Mouse (Mus musculus): Measurements from ENCODE around the gene Cnfn. TPM values are rescaled to one million over a fixed set of nuclear protein-coding genes. Genes with fewer than 3 reads are reported as not detected.
"Not testable (repeated sequence)": the region's sequence is repeated elsewhere in the genome, so short reads cannot be mapped to it uniquely, and the experiment has no call there.

The Cnfn gene
- not detected for total RNA-seq (2021)

DNA sequence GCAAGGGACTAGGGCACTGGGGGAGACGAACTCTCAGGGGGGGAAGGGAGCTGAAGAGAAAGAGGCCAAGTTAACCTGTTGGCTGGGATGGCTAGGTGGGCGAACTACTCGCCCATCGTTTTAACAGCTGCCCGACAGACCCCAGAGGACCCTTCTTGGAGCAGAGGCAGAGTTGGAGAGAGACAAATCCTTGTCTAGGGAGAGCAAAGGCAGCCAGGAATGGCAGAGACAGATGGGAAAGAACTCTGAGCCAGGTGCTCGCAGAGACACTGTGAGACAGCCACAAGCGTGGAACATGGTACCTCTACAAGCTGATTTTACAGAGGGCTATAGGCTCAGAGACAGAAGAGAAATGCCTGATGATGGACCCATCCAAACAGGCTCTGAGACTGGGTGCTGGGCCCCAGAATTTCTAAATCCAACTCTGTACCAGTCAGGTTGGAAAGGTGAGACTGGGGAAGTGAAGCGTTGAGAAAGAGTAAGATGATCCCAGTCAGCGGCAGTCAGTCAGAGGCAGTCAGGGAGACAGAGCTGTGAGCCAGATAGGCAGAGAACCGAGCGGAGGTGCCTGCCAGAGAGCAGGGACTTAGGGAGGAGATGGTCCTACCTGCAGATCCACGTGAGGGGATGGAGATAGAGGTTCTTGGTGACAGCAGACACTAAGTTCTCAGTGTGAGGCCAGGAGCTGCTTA, at the start of gene Cnfn:
Gene Cnfn (minus strand): TSS at position 667 of the 692 bp plus-strand sequence.
- DNase-seq: no peak
- intact Hi-C loops (cut with DNase I): no loop called here

DNA sequence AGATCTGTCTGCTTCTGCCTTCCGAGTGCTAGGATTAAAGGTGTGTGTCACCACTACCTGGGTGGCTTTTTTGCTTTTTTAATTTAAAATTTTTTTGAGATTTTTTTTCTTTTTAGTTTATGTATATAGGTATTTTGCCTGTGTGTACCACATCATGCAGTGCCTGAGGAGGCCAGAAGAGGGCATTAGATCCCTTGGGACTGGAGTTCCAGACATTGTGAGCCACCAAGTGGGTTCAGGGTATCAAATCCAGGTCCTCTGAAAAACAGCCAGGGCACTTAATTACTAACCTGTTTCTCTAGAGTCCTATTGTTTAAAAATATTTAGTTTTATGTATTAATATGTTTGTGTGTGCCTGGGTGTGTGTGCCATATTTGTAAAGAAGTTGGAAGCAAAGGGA, 48.1 kb upstream of the Cnfn start:
- intact Hi-C loops (cut with DNase I): no loop called here
- no peak for DNase-seq

DNA sequence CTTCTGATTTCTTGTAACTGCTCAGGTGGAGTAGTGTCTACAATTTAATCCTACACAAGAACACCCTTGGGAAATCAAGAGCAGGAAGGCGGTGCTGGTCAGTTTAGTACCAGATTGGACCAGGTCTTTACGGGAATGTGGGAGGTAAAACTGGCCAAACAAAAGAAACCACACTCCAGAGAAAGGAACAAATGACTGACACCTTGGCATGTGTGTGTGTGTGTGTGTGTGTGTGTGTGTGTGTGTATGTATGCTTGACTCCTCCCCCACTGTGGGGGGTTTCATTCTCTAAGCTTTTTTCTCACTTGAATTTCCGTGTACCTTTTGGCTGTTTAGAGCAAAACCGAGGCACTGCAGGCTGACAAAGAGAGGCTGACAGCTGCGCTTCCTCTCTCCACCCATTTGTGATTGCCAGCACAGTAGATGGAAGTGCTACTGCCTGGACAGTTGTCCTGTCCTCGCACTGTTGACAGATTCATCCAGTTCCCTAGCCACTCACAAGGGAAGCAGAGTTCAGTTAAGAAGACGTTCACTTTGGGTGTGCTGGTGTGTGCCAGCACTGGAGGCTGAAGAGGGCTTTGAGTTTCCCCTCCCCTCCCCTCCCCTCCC, 43.4 kb upstream of the Cnfn start, which contains the start of gene Cxcl17:
Gene Cxcl17 (minus strand): TSS at position 54 of the 609 bp plus-strand sequence.
- DNase-seq: no peak
- intact Hi-C loops (cut with DNase I): no loop called here

DNA sequence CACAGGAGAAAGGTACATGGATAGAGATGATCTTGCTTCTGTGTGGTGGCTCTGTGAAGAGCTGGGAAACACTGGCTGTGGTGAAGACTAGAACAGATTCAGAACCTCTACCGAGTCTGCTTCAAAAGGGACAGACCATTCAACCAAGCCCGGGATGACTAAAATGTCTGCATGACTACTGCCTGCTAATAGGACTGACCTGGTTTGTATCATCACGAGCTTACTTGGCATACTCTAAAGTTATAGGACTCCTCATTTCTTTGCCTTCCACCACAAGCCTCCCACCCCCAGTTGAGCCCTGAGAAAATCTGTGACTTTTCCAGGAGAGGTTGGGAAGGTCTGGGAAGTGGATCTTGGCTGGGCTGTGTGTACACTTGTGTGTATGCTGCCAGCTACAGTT, 42.3 kb upstream of the Cnfn start:
- no peak for DNase-seq
- intact Hi-C loops (cut with DNase I): no loop called here

DNA sequence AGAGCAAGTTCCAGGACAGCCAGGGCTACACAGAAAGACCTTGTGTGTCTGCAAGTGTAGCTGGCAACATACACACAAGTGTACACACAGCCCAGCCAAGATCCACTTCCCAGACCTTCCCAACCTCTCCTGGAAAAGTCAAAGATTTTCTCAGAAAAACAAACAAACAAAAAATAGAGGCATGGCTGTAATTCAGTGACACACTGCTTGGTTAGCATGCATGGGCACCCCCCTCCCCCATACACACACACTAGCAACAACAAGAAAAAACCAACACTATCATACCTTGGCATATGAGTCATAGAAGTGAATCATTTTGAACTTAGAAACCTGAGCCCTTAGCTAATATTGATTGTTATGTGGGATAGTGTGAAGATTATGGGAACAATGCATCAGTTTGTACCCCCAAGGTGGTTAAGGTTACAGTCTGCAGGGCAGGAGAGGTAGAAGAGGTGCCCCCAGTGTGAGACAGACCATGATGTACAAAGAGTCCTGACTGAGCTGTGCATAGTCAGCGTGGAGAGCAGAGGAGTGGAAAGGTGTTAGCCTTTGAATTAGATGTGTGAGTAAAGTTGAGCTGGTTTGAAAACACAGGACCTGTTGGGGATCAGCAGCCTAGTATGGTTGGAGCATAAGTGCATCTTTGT, 41.6 kb upstream of the Cnfn start:
- intact Hi-C loops (cut with DNase I): no loop called here
- DNase-seq: no peak

DNA sequence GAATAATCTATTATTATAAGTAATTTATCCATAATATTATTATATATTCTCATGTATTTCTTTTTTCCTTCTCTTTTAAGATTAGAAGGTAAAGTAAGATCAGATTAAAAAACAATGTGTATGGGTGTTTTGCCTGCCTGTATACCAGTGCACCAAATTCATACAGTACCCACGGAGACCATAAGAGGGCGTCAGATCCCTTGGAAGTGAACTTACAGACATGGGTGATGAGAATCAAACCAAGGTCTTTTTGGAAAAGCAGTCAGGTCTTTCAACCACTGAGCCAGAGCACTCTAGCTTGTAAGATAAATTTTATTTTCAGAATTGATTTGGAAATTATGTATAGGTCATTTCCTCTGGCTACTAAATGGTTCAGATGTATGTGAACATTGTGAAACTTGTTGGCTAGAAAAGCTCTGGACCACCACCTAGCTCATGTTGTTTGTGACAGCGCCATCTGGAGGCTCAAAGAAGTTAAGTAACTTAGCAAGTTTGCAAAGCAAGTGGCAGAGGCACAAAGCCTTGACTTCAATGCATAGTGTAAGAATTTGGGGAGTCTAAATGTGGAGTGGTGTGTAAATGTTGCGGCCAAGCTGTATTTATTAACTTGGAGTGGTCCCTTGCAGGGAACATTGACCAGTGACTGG, 39.7 kb upstream of the Cnfn start:
- intact Hi-C loops (cut with DNase I): no loop called here
- no peak for DNase-seq

DNA sequence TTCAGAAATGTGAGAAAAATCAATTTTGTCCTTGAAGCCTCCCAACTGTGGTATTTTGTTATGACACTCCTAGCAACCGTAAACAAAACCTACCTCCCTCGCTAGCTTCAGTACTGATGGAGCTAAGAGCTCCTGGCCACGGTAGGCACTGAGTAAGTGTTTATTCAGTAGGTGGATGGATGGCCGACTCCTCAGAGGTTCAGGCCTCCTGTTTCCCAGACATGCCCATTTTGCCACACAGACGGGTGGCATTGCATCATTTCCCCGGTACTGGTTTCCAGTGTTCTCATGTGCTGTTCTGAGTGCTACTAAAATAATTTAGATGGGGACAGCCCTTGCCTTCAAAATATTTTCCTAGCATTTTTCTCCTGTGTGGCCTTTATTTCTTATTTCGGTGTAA, 36.9 kb upstream of the Cnfn start:
- intact Hi-C loops (cut with DNase I): no loop called here
- no peak for DNase-seq

DNA sequence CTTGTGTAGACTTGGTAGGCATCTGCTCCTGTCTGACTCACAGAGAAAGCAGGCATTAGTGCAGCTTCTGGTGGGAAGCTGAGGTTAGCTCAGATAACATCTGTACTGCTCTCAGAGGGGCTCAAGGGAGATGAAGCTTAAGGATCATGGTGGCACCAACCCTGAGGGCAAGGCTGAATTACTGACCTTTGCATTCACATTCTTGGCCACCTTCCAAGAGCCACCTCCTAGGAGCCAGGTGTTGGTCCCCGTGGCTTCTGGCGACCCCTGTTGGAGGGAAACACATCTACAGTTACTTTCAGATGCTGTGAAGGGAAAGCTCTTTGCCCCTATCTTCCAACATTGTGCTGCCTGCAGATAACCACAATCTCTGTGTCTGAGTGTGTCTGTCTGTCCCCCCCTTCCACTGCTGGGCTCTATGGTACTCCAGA, 33.2 kb upstream of the Cnfn start:
- intact Hi-C loops (cut with DNase I): no loop called here
- no peak for DNase-seq

DNA sequence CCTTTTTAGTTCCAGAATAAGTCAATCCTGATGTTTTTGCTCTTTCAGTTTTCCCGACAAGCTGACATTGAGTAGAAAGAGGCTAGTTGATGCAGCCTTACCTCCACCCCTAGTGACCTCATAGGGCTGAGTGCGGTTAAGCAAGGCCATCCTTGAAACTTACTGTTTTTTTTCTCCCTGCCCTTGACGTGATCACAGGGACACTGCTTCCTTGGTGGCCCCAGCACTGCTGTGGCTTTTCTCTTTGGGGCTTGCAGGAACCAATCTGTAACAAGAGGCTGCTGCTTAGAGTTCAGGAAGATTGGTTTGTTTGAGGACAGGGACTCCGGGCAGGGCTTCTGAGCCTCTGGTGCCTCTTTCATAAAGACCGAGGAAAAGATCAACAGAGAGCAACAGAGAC, 32.5 kb upstream of the Cnfn start:
- intact Hi-C loops (cut with DNase I): no loop called here
- DNase-seq: no peak

DNA sequence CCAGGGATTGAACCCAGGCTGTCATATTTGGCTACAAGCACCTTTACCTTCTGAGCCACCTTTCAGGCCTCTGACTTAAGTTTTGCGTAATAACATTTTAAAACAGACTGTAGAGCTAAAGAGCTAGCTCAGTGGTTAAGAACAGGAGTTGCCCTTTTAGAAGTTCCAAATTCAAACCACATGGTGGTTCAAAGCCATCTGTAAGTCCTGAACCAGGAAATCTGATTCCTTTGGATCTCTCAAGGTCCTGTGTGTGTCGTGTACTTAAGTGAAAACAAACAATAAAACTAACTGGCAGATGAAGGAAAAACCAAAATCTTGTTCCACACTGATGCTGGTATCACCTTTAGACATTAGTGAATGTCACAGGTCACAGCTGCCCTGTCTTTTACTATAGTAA, 32.0 kb upstream of the Cnfn start:
- DNase-seq: no peak
- intact Hi-C loops (cut with DNase I): no loop called here

DNA sequence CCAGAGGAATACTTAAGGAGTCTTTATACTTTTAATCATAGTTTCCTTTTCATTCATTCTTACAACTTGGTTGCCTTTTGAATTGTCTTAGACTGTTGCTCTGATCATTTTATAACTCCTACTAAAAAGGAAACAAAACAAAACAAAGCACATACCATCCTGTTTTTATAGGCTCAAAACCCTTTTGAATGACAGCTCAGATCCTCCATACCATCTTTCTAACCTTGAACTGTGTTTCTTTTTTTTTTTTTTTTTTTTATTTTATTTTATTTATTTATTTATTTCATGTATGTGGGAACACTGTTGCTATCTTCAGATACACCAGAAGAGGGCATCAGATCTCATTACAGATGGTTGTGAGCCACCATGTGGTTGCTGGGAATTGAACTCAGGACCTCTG, 29.5 kb upstream of the Cnfn start:
- intact Hi-C loops (cut with DNase I); DNase-seq: not testable (repeated sequence)

DNA sequence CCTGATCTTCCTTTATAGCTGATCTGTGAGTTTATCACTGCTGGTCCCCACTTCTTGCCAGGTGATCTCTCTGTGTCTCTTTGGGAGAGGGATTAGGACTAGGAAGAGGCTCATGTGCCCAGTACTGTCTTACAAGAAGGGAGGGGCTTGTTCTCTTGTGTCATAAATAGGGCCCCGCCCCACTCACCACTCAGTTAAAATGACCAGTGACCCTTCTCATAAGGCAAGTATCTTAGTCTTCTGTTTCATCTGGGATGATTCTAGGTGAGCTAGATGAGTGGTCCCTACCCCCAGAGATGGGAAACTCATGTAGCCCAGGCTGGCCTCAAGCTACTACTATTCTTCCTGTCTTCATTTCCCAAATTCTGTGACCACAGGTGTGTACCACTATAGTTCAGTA, 29.1 kb upstream of the Cnfn start, which contains the start of gene Lipe:
Gene Lipe (minus strand): TSS at position 101 of the 400 bp plus-strand sequence.
- DNase-seq: no peak
- intact Hi-C loops (cut with DNase I): no loop called here

DNA sequence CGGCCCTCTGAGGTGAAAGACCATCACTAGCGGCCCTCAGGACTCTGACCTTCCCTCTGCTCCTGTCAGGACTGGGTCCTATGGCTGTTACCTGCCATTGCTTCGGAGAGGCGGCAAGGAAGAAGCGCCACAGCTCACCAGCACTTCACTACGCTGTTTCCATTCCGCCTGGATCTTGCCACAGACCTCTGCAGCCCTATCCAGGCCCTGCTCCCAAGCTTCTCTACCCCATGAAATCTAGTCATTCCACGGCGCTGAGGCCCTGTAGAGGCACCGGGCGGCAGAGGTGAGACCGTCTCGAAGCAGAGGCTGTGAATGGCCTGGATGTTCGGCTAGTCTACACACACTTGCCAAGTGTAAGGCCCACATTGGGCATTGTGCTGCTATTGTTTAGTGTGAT, 27.1 kb upstream of the Cnfn start:
- intact Hi-C loops (cut with DNase I): no loop called here
- DNase-seq: no peak

DNA sequence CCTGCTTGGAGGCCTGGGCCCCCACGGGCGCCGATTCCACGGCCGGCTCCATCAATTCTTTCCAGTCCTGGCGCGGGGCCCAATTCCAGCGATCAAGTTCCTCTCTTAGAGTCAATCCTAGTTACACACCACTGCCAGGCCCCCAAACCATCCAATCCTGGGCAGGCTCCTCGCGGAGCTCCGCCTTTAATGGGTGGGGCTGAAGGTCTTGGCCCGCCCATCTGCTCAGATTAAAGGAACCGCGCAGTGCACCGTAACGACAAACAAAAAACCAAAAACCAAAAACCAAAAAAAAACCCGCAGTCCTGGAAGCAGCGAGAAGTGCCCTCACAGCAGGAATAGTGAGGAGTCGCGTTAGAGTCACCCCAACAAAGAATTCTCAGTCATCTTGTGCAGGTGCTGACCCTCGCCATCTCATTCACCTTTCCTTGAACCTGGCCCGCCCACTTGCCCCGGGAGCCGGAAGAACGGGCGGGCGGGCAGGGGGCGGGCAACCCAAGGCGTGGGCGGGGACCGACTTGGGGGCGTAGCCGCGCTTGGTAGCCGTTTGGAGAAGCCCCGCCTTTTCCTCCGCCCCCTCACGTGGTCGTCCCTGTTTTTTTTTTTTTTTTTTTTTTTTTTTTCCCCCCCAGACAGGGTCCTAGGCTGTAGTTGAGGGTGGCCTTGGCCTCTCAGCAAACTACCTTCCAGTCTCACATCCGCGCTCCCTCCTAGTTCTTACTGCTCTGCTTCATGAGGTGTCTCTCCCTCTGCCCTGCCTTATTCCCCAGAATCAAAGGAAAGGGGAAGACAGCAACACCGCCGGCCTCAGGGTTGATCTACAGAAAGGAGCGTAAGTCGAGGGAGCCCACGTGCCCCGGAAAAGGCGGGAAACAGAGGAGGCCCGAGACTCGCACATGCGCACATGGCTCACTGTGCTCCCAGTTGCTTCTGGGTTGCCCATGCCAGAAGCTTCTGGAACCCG, 26.3 kb upstream of the Cnfn start:
- intact Hi-C loops (cut with DNase I): no loop called here
- peak; percentile 99 for DNase-seq

DNA sequence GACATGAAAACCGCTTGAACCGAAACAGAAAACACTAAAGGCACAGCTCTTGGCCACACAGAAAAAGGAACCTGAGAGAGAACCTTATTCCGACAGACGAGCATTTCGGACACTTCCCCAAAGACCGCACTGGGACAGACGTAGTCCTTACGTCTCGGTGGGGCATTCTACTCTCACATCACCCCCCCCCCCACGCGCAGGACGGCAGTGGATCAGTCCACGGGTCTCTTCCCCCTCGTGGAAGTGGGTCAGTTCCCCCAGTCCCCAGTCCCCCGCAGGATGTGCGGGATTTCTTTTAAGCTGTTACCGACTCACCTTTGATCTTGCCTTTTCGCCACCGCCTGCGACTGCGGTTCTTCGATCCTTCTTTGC, 25.6 kb upstream of the Cnfn start:
- intact Hi-C loops (cut with DNase I): no loop called here
- DNase-seq: no peak

DNA sequence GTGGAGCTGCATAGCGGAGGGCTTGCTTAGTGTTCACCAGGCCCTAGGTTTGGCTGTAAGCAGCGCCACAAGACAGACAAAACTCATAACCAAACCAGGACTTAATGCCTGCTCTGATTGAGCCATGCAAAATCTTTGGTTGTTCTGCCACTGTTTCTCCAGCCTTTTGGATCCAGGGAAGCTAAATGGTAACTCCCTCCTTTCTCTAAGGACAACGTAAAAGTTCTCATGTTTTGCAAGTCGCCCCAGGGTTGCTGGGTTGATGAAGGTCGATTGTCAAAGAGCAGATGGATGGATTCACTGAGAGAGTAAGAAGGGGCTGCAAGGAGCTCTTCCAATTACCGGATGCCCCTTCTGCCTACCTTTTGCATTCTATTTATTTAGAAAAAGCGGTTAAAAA, 25.2 kb upstream of the Cnfn start:
- DNase-seq: no peak
- intact Hi-C loops (cut with DNase I): no loop called here

DNA sequence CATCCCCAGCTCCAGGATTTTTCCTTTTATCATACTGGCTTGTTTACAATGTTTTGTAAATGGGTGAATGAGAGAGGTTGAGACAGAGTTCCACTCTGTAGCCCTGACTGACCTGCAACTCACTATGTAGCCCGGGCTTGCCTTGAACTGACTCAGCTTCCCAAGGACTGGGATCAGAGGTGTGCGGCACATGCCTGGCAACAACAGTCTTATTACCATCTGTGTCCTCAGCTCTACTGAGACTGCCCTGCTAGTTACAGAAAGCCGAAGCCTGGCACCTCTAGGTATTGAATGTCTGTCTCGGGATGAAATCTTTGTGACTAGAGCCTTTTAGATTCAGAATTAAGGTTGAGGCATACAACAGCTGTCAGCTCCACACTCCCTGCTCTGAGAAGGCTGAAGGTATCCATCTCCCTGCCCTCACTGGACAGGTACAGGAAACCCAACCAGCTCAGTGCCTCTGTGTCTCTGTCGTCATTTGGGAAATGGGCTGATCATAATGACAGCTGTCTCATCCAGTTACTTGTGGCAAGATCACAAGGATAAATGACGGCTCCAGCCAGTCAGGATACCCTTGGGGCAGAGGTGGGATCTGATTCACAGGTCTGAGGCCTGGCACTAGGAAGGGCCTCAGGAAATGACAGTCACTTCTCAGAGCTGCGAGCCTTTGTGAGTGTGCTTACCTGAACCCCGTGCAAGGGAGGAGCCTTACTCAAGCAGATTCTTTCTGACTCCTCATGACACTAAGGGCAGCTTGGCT, 24.1 kb upstream of the Cnfn start:
- intact Hi-C loops (cut with DNase I): no loop called here
- no peak for DNase-seq

DNA sequence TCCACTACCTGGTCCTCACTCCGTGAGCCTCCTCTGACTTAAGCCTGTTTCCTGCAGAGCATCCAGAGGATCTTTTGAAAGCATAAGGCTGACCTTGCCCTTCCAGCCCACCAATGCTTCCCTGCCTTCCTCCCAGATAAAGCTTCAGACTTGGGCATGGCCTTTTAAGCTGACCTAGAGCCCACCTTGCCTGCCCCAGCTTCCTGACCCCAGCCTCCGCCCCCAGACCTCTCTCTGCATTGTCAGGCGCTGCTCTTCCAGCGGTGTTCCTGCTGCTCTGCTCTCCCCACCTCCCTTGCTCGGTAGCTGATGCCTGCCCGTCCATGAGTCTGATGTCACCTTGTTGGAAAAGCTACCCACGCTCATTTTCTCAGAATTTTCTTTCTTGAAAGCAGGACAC, 23.3 kb upstream of the Cnfn start:
- intact Hi-C loops (cut with DNase I): no loop called here
- no peak for DNase-seq

DNA sequence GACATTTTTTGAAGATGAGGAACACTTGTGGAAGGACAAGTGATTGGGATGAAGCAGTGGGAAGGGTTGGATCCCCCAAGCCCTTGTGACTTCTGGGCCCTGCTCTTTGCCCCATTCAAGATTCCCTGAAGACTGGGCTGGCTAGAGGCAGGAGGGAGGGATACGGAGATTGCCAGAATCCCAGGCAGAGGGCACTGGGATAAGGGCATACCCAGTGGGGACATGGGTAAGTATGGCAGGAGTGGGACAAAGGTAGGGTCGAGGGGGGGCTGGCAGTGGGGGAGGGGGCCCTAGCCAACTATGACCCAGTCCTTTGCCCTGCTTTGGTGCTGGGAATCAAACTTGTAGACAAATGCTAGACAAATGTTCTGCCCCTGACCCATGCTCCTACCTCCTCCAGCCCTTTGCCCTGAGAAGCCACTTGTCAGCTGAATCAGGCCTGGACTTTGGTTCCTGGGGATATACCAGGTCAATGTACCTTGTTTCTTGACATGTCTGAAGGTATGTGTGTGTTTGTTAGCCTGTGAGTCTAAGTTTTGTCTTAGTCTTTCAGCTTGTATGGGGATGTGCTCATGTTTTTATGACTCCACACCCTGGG, 22.4 kb upstream of the Cnfn start:
- intact Hi-C loops (cut with DNase I): no loop called here

More for the DNA sequence above, 22.4 kb upstream of the Cnfn start:
- no peak for DNase-seq
